Mouse (Mus musculus) c-Kit-negative CD71-positive TER-119-positive erythroid progenitor cells, embryonic 14.5 days (primary cell): ENCODE results near the gene Nxpe4.
"Not testable (repeated sequence)": the region's sequence is repeated elsewhere in the genome, so short reads cannot be mapped to it uniquely, and the experiment has no call there.

Source experiments
- DNase-seq: peaks from one replicate; pipeline ENCODE4 v3.0.0-alpha.2; 2013; ENCODE audit warnings: low read depth, low spot score

Nxpe4 gene

GRCm38 (mm10) chr9:48240431-48240830 is 78.6 kb downstream of the Nxpe4 start:
- no peak for DNase-seq

GRCm38 (mm10) chr9:48241791-48242190 is 80.0 kb downstream of the Nxpe4 start:
- no peak for DNase-seq

- no peak for DNase-seq
Measured at GRCm38 (mm10) chr9:48242756-48243155, 80.9 kb downstream of the Nxpe4 start.

GRCm38 (mm10) chr9:48244175-48244574 is 82.4 kb downstream of the Nxpe4 start:
- no peak for DNase-seq

- no peak for DNase-seq
Measured at GRCm38 (mm10) chr9:48245525-48245924, 83.7 kb downstream of the Nxpe4 start.

GRCm38 (mm10) chr9:48247276-48247675 is 85.5 kb downstream of the Nxpe4 start:
- DNase-seq = no peak

- DNase-seq = no peak
Measured at GRCm38 (mm10) chr9:48252236-48252635, 90.4 kb downstream of the Nxpe4 start.

GRCm38 (mm10) chr9:48257001-48257400 is 95.2 kb downstream of the Nxpe4 start:
- DNase-seq = no peak

GRCm38 (mm10) chr9:48257741-48258423 is 96.1 kb downstream of the Nxpe4 start:
- no peak for DNase-seq

- no peak for DNase-seq
Measured at GRCm38 (mm10) chr9:48264616-48265015, 102.8 kb downstream of the Nxpe4 start.

- no peak for DNase-seq
Measured at GRCm38 (mm10) chr9:48265491-48265890, 103.7 kb downstream of the Nxpe4 start.

- peak; percentile 12 for DNase-seq
Measured at GRCm38 (mm10) chr9:48266286-48267027, 104.6 kb downstream of the Nxpe4 start.

- peak; percentile 2 for DNase-seq
Measured at GRCm38 (mm10) chr9:48267028-48267441, 105.2 kb downstream of the Nxpe4 start.

GRCm38 (mm10) chr9:48267960-48268359 is 106.1 kb downstream of the Nxpe4 start:
- no peak for DNase-seq

GRCm38 (mm10) chr9:48276831-48277230 is 115.0 kb downstream of the Nxpe4 start:
- no peak for DNase-seq

- no peak for DNase-seq
Measured at GRCm38 (mm10) chr9:48284221-48284620, 122.4 kb downstream of the Nxpe4 start.

- no peak for DNase-seq
Measured at GRCm38 (mm10) chr9:48290281-48290680, 128.5 kb downstream of the Nxpe4 start.

GRCm38 (mm10) chr9:48294754-48295153 is 132.9 kb downstream of the Nxpe4 start:
- DNase-seq = no peak

GRCm38 (mm10) chr9:48298983-48299382 is 137.2 kb downstream of the Nxpe4 start:
- no peak for DNase-seq

GRCm38 (mm10) chr9:48303564-48303963 is 141.7 kb downstream of the Nxpe4 start:
- DNase-seq = not testable (repeated sequence)

- no peak for DNase-seq
Measured at GRCm38 (mm10) chr9:48311241-48311640, 149.4 kb downstream of the Nxpe4 start.

- DNase-seq = no peak
Measured at GRCm38 (mm10) chr9:48314194-48314593, 152.4 kb downstream of the Nxpe4 start.

GRCm38 (mm10) chr9:48315825-48316224 is 154.0 kb downstream of the Nxpe4 start:
- DNase-seq = no peak
